Mouse (Mus musculus) olfactory bulb, adult 2 months (tissue): ENCODE results near the gene Zfp27. TPM values are rescaled to one million over a fixed set of nuclear protein-coding genes. Genes with fewer than 3 reads are reported as not detected.

ENCODE experiments used
- H3K27ac ChIP-seq: fragments of 200-500 bp; 2 replicates; pipeline ENCODE4 v1.5.1; 2012; ENCODE audit warnings: low read depth, low read length; ENCODE audit not compliant: insufficient read depth
- H3K4me1 ChIP-seq: fragments of 200-500 bp; 2 replicates; pipeline ENCODE4 v1.6.1; 2012; ENCODE audit warnings: low read length; ENCODE audit not compliant: control insufficient read depth, insufficient read depth
- H3K4me3 ChIP-seq: fragments of 200-500 bp; 2 replicates; pipeline ENCODE4 v1.5.1; 2012; ENCODE audit warnings: mild to moderate bottlenecking, low read depth, low read length, moderate library complexity; ENCODE audit not compliant: insufficient read depth
- CTCF ChIP-seq: fragments of 200-500 bp; IDR thresholded peaks from 2 replicates; pipeline ENCODE4 v1.5.1; 2012; ENCODE audit warnings: low read depth, mild to moderate bottlenecking, low read length, moderate library complexity; ENCODE audit not compliant: insufficient read depth
- POLR2A ChIP-seq: fragments of 200-500 bp; IDR thresholded peaks from 2 replicates; pipeline ENCODE4 v1.6.1; 2012; ENCODE audit warnings: mild to moderate bottlenecking, low read depth, low read length, moderate library complexity; ENCODE audit not compliant: insufficient read depth
- WGBS: fragments of 180-500 bp; shearing (Covaris S2); methylation state at CpG from one replicate; pipeline ENCODE4 v1.1.7; 2018; 5-methylcytosine and 5-hydroxymethylcytosine counted together
- polyA plus RNA-seq: library from polyadenylated mRNA; stranded (reverse); fragments of >200 nt; gene quantifications from 2 replicates; pipeline ENCODE4 v1.2.4, GENCODE M21; 2012; ENCODE audit warnings: low replicate concordance; ENCODE audit not compliant: missing spikeins, insufficient read depth, insufficient read length

The Zfp27 gene
- polyA plus RNA-seq, 1 experiment, result not detected

DNA sequence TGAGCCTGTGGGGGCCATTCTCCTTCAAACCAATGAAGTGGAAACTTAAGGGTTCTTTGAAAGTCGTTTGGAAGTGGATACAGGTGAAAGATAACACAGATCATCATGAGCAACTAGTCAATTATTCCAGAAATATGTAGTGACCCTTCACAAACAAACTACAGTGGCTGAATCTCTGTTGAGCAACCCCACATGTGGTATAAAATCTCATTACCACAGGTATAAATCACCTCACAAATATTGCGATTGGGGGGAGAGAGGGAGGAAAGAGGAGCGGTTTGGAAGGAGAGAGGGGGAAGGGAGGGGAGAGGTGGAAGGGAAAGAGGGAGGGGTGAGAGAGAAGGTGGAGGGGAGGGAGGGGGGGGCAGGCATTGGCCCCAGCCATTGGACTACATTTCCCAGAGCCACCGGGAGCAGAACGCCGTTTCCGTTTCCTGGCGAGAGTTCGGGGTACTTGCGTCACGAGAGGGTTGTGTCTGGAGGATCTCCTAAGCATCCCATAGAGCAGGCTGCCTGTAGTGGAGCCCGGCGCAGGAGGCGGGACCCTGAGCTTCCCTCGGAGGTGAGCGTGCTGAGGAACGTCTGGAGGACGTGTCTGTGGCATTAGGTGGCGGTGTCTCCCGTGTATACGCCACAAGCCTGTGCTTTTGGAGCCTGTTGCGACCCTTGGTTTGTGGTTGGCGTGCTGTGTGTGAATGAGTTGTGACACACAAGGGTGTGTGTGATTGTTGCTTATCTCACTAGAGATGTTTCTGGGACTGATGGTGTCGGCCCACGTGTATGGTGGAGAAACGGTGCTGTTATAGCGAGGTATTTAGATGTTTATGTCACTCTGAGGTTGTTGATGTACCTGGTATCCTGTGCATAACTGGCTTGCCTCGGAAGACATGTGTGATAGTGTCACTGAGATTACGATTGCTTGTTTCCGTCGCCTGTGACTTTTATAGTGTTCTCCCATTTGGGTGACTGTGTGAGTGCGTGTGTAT is 46.5 kb downstream of the Zfp27 start, which contains the start of gene Zfp420:
Zfp420 (plus strand) TSS at position 448 of the 986 bp plus-strand sequence.
- no peak for TF ChIP-seq CTCF
- TF ChIP-seq POLR2A, result peak; percentile 76
- no peaks in the 10 kb centered on the region for H3K4me1 ChIP-seq
- peak within 1 kb of the TSS; percentile 67 for H3K4me3 ChIP-seq
- H3K27ac ChIP-seq, result no peak within 1 kb of the TSS
- WGBS, result 4% methylated on average over 32 of the region's 32 CpGs

- Histone ChIP-seq H3K4me1 (peaks cover 6% of the 10 kb centered on the region; the same call in 1 of the 2 replicates), H3K27ac (peak within 1 kb of the TSS; percentile 10; the same call in 1 of the 2 replicates), H3K4me3 (peak within 1 kb of the TSS; percentile 76)
- no peak for TF ChIP-seq CTCF
- TF ChIP-seq POLR2A, result peak; percentile 32; the same call in 1 of the 2 replicates
- WGBS, result under 1% methylated on average over 21 of the region's 21 CpGs
These were observed 53.0 kb downstream of the Zfp27 start, which contains the start of gene Zfp940 for GRCm38 (mm10) chr7:29853219-29853842. Gene Zfp940 (minus strand): TSS chr7:29853669.

GRCm38 (mm10) chr7:29852831-29853218 is 53.5 kb downstream of the Zfp27 start:
- WGBS, result 40% methylated on average over 9 of the region's 9 CpGs
- H3K4me1 ChIP-seq, result peaks cover 6% of the 10 kb centered on the region; the same call in 1 of the 2 replicates
- no peak overlapping the region for H3K27ac ChIP-seq
- no peak for TF ChIP-seq POLR2A
- TF ChIP-seq CTCF, result no peak
- H3K4me3 ChIP-seq, result peak overlapping the region; percentile 76

- Histone ChIP-seq H3K27ac (no peak overlapping the region), H3K4me3 (no peak overlapping the region), H3K4me1 (no peaks in the 10 kb centered on the region)
- no peak for TF ChIP-seq CTCF
- no peak for TF ChIP-seq POLR2A
- 82% methylated on average over 5 of the region's 5 CpGs for WGBS
These were observed 61.8 kb downstream of the Zfp27 start for GRCm38 (mm10) chr7:29844616-29845015.

Other genes with a start within 250 kb of the Zfp27 start
- not detected in 2 replicates for gene Catsperg2, start 179.5 kb downstream of the Zfp27 start, polyA plus RNA-seq
- not detected in 2 replicates for gene Zfp84, start 138.0 kb downstream of the Zfp27 start, polyA plus RNA-seq
- gene Zfp30, start 122.6 kb downstream of the Zfp27 start, polyA plus RNA-seq, result not detected in 2 replicates
- gene Zfp790, start 90.5 kb downstream of the Zfp27 start, polyA plus RNA-seq, result not detected in 2 replicates
- not detected in 2 replicates for gene Zfp940, start 52.9 kb downstream of the Zfp27 start, polyA plus RNA-seq
- not detected in 2 replicates for gene Zfp420, start 46.6 kb downstream of the Zfp27 start, polyA plus RNA-seq
- gene Zfp383, start 1.7 kb upstream of the Zfp27 start, polyA plus RNA-seq, result not detected in 2 replicates
- gene Zfp74, start 47.5 kb upstream of the Zfp27 start, polyA plus RNA-seq, result not detected in 2 replicates
- gene Zfp568, start 77.4 kb upstream of the Zfp27 start, polyA plus RNA-seq, result not detected in 2 replicates
- gene Zfp14, start 144.8 kb upstream of the Zfp27 start, polyA plus RNA-seq, result not detected in 2 replicates
- not detected in 2 replicates for gene Zfp82, start 166.3 kb upstream of the Zfp27 start, polyA plus RNA-seq
- not detected in 2 replicates for gene Gm26920, start 183.8 kb upstream of the Zfp27 start, polyA plus RNA-seq
- not detected in 2 replicates for gene Zfp566, start 184.0 kb upstream of the Zfp27 start, polyA plus RNA-seq
- gene Zfp260, start 188.2 kb upstream of the Zfp27 start, polyA plus RNA-seq, result 238 TPM in 1 of 2 replicates, not detected in the other
- not detected in 2 replicates for gene Zfp382, start 215.4 kb upstream of the Zfp27 start, polyA plus RNA-seq